Mouse (Mus musculus): ENCODE data around the gene Pprc1.

Pprc1 gene

GRCm38 (mm10) chr19:46033911-46034310 lies 10.8 kb upstream of the Pprc1 start:
- DNase-seq (ENCODE audit: low read depth, low spot score), result no peak

DNA sequence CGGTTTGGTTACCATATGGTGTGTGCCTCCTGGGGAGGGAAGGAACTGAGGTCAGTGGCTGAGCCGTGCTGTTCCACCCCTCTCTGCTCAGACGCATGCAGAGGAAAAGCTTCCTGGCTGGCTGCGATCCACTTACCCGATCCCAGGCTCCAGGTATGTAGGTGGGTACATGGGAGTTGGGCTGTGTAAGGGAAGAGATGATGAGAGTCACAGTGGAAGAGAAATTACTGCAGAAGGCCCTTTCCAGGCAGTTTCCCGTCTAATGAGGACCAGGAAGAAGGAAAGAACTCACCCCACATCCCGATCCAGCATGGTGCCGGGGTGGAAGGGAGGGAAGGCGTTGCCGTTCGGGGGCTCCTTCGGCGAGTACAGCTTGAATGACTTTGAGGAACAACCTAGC lies 8.7 kb upstream of the Pprc1 start:
- no peak for DNase-seq (ENCODE audit: low read depth, low spot score)

DNA sequence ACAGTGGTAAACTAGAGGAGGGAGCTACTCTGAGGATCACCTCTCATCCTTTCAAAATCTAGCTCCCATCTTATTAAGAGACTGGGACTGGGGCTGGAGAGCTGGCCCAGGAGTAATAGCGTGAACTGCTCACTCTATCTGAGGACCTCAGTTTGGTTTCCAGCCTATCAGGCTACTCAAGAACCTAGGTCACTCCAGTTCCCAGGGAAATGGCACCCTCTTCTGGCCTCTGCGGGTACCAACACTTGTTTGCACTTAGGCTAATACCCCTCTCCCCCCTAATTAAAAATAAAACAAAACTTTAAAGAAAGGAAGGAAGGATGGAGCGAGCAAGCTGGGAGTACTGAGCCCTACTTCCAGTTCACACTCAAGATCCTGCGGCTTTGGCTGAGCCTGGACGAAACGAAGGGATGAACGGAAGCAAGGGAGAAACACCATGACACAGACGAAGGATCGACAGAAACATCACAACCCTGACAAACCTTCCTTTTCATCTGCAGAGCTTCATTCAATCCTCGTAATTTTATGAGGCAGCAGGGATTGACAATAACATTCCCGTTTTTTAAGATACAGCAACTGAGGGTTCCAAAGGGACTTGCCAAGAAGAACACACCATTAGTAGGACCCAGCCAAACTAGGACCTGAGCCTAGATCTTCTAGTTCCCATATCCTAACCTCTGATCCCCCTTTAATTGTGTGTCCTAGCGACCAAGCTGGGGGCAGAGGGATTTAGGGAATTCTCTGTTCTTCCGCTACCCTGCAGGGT lies 8.0 kb upstream of the Pprc1 start:
- no peak for DNase-seq (ENCODE audit: low read depth, low spot score)

DNA sequence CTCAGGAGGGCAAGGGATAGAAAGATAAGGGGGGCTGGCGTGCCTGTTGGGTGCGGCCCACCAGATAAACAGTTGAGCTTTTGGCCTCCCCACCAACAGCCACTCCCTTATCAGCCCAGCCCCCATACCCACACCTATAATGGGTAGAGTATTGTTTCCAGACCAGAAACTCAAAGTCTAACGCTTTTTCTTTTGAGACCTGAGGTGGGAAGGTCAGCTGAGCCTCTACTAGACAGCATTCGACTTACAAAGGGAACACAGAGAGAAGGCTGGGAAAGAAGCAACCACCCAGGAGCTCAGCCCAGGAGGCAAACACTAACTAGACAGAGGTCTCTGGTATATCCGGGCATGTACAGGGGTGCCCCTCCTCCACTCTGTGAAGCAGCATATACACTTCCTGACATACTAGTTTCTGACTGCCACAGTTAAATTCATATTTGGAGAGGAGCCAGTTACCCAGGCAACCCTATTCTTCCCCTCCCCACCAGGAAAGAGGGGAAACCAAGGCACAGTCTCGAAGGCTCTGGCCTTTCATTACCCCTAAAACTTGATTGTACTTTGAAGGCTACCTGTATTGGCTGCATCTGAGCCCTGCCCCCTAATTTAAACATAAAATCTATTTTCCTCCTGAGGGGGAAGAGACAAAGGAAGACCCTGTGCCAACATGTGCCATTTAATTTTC lies 7.3 kb upstream of the Pprc1 start:
- no peak for DNase-seq (ENCODE audit: low read depth, low spot score)

- no peak for DNase-seq (ENCODE audit: low read depth, low spot score)
Measured at GRCm38 (mm10) chr19:46037925-46038850, 6.5 kb upstream of the Pprc1 start.

GRCm38 (mm10) chr19:46038851-46039260 lies 5.8 kb upstream of the Pprc1 start:
- DNase-seq (ENCODE audit: low read depth, low spot score), result no peak

GRCm38 (mm10) chr19:46039478-46039877 lies 5.2 kb upstream of the Pprc1 start:
- DNase-seq (ENCODE audit: low read depth, low spot score), result peak; percentile 77

DNA sequence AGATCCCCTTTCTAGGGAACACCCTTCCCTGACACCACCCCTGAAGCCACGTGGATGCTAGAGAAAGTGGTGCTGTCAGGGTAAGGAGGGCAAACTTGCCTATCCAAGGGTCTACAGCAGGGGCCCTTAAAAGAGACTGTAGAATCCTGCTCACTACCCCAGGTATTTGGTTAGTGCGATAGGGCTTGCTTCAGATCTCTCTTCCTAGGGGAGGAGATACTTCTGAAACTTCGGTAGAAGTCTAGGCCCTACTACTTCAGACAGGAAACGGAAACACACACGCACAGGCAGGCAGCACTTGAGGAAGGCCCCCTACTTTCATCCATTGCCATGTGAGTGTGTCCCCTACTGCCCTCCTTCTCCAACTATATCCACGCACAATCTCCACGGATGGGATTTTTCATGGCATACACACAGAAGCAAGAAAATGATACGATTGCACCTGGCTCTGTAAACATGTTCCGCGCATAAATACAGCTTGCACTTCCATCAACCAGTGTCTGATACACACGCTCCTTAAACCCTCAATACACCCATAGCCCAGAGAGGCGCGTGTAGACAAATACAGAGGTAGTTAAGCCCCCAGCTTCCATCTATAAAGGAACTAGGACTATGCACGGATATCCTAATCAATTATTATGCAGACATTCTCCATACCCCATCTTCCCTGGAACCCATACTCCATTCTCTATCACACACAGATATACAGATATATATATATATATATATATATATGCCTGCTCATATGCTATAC lies 4.4 kb upstream of the Pprc1 start:
- DNase-seq (ENCODE audit: low read depth, low spot score), result no peak

GRCm38 (mm10) chr19:46041299-46041932 lies 3.3 kb upstream of the Pprc1 start:
- DNase-seq (ENCODE audit: low read depth, low spot score), result no peak

DNA sequence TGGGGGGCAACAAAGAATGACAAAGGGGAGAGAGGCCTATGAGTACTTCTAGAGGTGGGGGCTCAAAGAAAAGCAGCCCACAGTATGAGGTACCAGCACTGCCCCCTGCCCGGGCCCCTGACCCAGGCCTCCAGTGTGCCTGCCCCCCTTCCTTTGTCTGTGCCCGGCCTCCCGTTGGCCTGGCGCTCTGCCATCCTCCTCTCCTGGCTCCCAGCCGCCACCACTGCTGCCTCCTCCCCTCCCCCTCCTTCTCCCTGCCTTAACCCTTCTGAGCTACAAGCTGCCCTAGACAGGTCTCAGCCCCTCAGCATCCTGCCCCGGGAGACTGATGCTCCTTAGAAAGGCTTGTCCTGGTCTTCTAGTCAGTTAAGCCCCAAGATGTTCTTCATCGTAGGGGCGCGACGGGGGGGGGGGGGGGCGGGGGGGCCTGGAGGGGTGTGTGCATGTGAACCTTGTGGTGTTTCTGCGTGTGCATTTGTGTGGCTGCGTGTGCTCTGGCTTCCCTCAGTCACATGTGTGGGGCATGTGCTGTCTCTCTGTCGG lies 2.7 kb upstream of the Pprc1 start:
- no peak for DNase-seq (ENCODE audit: low read depth, low spot score)

DNA sequence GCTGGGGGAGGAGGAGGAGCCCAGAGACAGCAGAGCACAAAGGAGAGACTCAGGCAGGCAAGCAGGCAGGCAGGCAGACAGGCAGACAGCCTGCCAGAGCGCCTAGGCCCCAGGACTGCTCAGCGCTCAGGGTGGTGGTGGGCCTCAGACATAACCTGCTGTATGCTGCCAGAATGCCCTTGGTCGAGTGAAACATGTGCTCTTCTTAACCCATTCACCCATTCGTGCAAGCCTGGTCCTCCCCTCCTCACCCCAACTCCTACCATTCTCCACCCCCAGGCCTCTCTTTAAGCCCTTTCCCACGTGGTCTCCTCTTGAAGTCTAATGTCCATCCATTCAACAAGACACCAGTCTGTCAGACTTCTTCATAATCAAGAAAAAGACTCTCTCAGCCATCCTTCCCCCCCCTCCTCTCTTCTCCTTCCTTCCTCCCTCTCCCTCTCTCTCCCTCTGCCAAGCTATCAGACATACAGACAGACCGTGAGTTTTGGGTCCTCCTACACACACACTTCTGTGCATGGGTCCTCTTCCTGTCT lies 2.1 kb upstream of the Pprc1 start:
- DNase-seq (ENCODE audit: low read depth, low spot score), result peak; percentile 58

DNA sequence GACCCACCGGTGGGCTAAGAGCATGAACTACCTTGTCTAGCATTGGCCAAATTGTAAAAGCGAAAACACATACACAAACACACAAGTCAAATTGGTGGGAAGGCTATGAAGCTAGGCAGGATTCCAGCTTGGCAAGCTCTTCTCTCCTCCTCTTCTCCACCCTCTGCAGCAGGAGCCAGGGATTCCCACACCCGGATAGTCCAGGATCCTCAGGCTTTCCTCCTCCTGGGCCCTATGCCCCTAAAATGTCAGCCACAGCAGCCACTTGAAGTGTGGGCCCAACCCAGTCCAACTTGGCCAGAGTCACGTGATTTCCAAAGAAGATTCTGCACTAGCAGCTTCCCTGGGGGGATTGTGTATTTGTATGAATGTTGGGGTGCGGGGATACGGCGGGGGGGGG lies 1.3 kb upstream of the Pprc1 start:
- DNase-seq (ENCODE audit: low read depth, low spot score), result no peak

- DNase-seq (ENCODE audit: low read depth, low spot score), result peak; percentile 85
Measured at GRCm38 (mm10) chr19:46044993-46045695, 458 bp downstream of the Pprc1 start, which contains the start of gene Ldb1. Gene Ldb1, minus strand, starts transcription at chr19:46045214.

- peak; percentile 69 for DNase-seq (ENCODE audit: low read depth, low spot score)
Measured at GRCm38 (mm10) chr19:46045696-46046311, 1.1 kb downstream of the Pprc1 start.

DNA sequence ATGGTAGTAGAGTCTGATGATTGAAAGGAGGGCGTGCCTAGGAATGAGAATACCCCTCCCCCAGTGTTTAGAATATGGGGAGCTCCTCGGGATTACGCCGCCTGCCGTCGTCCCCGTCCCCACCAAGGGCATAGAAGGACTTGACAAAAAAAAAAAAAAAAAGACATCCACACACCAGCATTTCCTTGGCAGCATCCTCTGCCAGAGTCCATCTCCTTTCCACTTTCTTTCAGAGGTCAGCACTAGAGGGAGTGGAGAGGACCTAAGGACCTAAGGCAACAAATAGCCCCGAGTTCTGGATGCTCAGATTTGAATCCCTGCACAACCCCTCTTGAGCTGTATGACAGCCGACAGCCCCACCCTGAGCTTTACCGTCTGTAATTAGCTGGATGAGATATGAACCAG lies 1.9 kb downstream of the Pprc1 start:
- DNase-seq (ENCODE audit: low read depth, low spot score), result no peak

GRCm38 (mm10) chr19:46047426-46047825 lies 2.7 kb downstream of the Pprc1 start:
- DNase-seq (ENCODE audit: low read depth, low spot score), result no peak

- DNase-seq (ENCODE audit: low read depth, low spot score), result no peak
Measured at GRCm38 (mm10) chr19:46049129-46049528, 4.4 kb downstream of the Pprc1 start.

DNA sequence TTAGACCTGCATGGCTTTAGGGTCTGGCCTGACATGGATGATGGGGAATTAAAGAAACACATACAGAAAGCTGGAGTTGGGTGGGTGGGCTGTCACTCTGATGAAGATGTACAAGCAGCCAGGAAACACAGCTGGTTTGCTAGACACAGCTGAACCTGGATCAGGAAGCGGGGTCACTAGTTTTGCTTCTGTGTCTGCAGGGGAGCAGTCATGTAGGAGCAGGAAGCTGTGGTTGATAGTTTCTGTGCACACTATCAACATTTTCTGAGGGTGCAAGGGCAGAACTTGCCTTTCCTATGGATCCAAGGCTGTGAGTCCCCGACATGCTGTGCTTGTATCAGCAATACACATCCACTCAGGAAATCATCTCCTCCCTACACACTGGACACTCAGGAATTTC lies 5.8 kb downstream of the Pprc1 start:
- no peak for DNase-seq (ENCODE audit: low read depth, low spot score)

- DNase-seq (ENCODE audit: low read depth, low spot score), result no peak
Measured at GRCm38 (mm10) chr19:46055752-46056387, 11.2 kb downstream of the Pprc1 start.

Measured in telencephalon, adult 2 months (tissue).